Mouse (Mus musculus) spleen, adult 2 months (tissue): ENCODE measurements at regions not wholly inside any gene's neighbourhood (a gene's known extent, or its start where the extent isn't known, plus 50 kb on each side); places are given as distances from the start of the nearest gene placed in this dataset.

Source experiments
- CTCF ChIP-seq: fragments of 200-500 bp; IDR thresholded peaks from 2 replicates; pipeline ENCODE4 v1.5.1; 2011; ENCODE audit warnings: mild to moderate bottlenecking, inconsistent platforms; ENCODE audit not compliant: insufficient read depth, insufficient read length, insufficient replicate concordance; ENCODE audit errors: extremely low read depth
- POLR2A ChIP-seq: fragments of 200-500 bp; IDR thresholded peaks from 2 replicates; pipeline ENCODE4 v1.6.1; 2011; ENCODE audit warnings: low read depth, low read length, inconsistent platforms

DNA sequence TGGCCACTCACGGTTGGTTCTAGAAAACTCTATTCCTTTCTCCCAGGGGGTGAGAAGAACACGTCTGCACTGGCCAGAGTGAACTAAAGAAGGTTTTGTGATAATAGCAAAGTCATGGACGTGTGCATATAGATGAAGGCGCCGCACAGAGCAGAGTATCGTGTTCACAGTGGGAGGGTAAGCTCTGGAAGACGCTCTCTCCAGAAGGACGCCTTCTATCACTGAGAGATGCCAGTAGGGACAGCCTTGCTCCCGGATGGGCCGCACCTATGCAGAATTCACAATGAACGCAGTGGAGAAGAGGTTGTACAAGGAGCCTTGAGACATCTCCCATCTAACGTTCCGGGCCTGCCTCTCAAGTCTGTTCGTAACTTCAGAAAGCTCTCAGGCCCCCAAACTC lies 96.5 kb upstream of the Arl4c start:
- TF ChIP-seq POLR2A (no peak), CTCF (no peak)
